ENCODE assay signal across 10 mouse cellular contexts in genomic region chr10:83201525-83201924, GRCm38 (mm10).
"Had no signal": no experiment of that assay in that cellular context is flagged by ENCODE, and none has a peak within 500 bp of the region (broad histone marks: within the 10 kb centered on the region; RNA-seq: fewer than 3 reads in every experiment).

No protein-coding gene starts in this region.

- DNase-seq: lung, adult 18-20 months; lung, embryonic 14.5 days; lung, postnatal 10 days; lung, postnatal 4 days; right cerebral cortex, postnatal 25 days; right cerebral cortex, postnatal 4 days; spleen, adult 18-20 months; thymus, adult 18-20 months; thymus, postnatal 25 days; thymus, postnatal 4 days had no signal
